Mouse (Mus musculus): ENCODE measurements around the gene Nppb.

Gene Nppb

GRCm38 (mm10) chr4:147976237-147976636 lies 9.4 kb upstream of the Nppb start:
- no peak for DNase-seq (ENCODE audit: low spot score in 2 of 2)

- no peak for DNase-seq (ENCODE audit: low spot score in 2 of 2)
Observed at GRCm38 (mm10) chr4:147977726-147978125, 7.9 kb upstream of the Nppb start.

GRCm38 (mm10) chr4:147978391-147978790 lies 7.2 kb upstream of the Nppb start:
- DNase-seq (ENCODE audit: low spot score in 2 of 2), result no peak

GRCm38 (mm10) chr4:147979441-147979860 lies 6.1 kb upstream of the Nppb start:
- no peak for DNase-seq (ENCODE audit: low spot score in 2 of 2)

GRCm38 (mm10) chr4:147993571-147994095 lies 8.0 kb downstream of the Nppb start:
- DNase-seq (ENCODE audit: low spot score in 2 of 2), result no peak

GRCm38 (mm10) chr4:147995311-147995710 lies 9.7 kb downstream of the Nppb start:
- DNase-seq (ENCODE audit: low spot score in 2 of 2), result no peak

- no peak for DNase-seq (ENCODE audit: low spot score in 2 of 2)
Observed at GRCm38 (mm10) chr4:148000202-148000772, 14.7 kb downstream of the Nppb start, which contains the start of gene Nppa. Gene Nppa, plus strand, starts transcription at chr4:148000722.

- DNase-seq (ENCODE audit: low spot score in 2 of 2), result no peak
Observed at GRCm38 (mm10) chr4:148001013-148001789, 15.6 kb downstream of the Nppb start.

GRCm38 (mm10) chr4:148001866-148002265 lies 16.3 kb downstream of the Nppb start:
- DNase-seq (ENCODE audit: low spot score in 2 of 2), result no peak

- no peak for DNase-seq (ENCODE audit: low spot score in 2 of 2)
Observed at GRCm38 (mm10) chr4:148004361-148004760, 18.8 kb downstream of the Nppb start.

- DNase-seq (ENCODE audit: low spot score in 2 of 2), result no peak
Observed at GRCm38 (mm10) chr4:148008412-148008811, 22.8 kb downstream of the Nppb start.

- no peak for DNase-seq (ENCODE audit: low spot score in 2 of 2)
Observed at GRCm38 (mm10) chr4:148009641-148010040, 24.1 kb downstream of the Nppb start.

- no peak for DNase-seq (ENCODE audit: low spot score in 2 of 2)
Observed at GRCm38 (mm10) chr4:148011332-148011731, 25.7 kb downstream of the Nppb start.

GRCm38 (mm10) chr4:148012216-148012615 lies 26.6 kb downstream of the Nppb start:
- DNase-seq (ENCODE audit: low spot score in 2 of 2), result no peak

- DNase-seq (ENCODE audit: low spot score in 2 of 2), result no peak
Observed at GRCm38 (mm10) chr4:148015418-148015817, 29.8 kb downstream of the Nppb start.

GRCm38 (mm10) chr4:148016981-148017380 lies 31.4 kb downstream of the Nppb start:
- no peak for DNase-seq (ENCODE audit: low spot score in 2 of 2)

- DNase-seq (ENCODE audit: low spot score in 2 of 2), result no peak
Observed at GRCm38 (mm10) chr4:148018410-148018809, 32.8 kb downstream of the Nppb start.

- no peak for DNase-seq (ENCODE audit: low spot score in 2 of 2)
Observed at GRCm38 (mm10) chr4:148024003-148024402, 38.4 kb downstream of the Nppb start.

GRCm38 (mm10) chr4:148029297-148029696 lies 43.7 kb downstream of the Nppb start:
- DNase-seq (ENCODE audit: low spot score in 2 of 2), result no peak

- DNase-seq (ENCODE audit: low spot score in 2 of 2), result no peak
Observed at GRCm38 (mm10) chr4:148030506-148030905, 44.9 kb downstream of the Nppb start.

- DNase-seq (ENCODE audit: low spot score in 2 of 2), result peak; percentile 22 to 36
Observed at GRCm38 (mm10) chr4:148033858-148034410, 48.3 kb downstream of the Nppb start.

GRCm38 (mm10) chr4:148035440-148035839 lies 49.9 kb downstream of the Nppb start:
- DNase-seq (ENCODE audit: low spot score in 2 of 2), result no peak
